Mouse (Mus musculus): ENCODE measurements around the gene A930033H14Rik. TPM values are rescaled to one million over a fixed set of nuclear protein-coding genes. Genes with fewer than 3 reads are reported as not detected.

A930033H14Rik gene
- total RNA-seq, 4 experiments from 2014 or later = 5.0 to 6.5 (median 5.7) TPM

DNA sequence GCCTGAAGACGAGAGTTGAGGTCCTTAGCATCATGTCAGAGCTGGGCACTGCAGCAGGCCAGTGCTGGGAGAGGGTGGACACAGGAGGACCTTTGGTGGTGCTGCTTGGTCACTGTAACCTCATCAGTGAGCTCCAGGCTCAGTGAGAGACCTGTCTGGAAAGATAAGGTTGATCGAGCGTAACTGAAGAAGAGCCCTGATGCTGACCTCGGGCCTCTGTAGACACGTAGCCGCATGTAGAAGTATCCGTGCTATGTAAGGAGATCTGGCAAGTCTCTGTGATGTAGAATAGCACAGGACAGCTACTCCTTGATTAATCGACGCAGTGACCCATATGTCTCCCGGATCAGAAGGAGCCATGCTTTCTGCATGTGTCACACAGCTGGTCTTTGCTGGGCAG lies 19.2 kb downstream of the A930033H14Rik start:
- DNase-seq (ENCODE audit: low spot score in 2 of 2) = no peak

DNA sequence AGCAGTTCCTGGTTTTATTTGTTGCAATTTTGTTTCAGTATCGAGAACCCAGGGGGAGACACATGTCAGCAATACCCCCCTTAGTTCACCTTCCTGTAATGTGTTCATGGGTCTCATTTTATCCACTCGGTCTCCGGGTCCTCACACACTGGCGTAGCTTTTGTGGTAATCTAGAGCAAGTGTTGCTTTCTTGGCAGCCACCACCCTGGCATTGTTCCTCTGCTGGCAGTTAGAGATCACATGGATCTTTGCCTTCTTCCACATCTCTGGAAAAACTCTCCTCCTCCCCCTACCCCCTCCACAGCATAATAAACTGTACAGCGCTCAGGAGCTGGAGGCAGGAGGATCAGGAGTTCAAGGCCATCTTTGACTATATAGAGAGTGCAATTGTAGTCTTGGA lies 20.6 kb downstream of the A930033H14Rik start:
- DNase-seq (ENCODE audit: low spot score in 2 of 2) = no peak

DNA sequence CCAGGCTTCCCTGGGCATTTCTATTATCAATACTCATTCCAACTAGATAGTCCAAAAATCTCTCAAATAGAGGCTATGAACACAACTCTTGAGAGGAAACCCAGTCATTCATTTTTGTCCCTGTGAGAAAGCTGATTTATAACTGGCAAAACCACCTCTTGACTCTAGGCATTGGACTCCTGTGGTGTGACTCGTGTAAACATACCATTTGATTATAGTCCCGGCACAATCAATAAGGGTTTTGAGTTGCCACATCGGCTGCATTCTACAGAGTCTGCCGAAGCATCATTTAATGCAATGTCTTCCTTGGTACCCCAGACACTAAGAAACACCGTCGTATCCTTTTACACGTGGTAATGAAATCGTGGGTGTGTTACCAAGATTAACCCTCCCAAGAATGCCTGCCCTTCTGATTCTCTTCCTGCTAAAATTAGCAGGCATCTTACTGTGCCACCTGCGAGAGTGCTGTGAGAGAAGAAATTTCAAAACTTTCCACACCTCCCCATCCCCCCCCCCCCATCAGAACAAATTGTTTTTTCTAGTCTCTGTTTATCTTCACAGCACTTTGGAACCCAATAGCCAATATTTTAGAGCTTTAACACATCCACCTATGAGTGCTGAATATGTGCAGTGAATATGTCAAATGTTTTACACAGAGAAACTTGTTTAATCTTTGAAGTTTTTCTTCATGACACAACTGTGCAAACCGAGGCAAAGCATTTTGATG lies 22.3 kb downstream of the A930033H14Rik start:
- DNase-seq (ENCODE audit: low spot score in 2 of 2) = no peak

- no peak for DNase-seq (ENCODE audit: low spot score in 2 of 2)
These were observed 25.0 kb downstream of the A930033H14Rik start for GRCm38 (mm10) chr10:69187773-69188443.

GRCm38 (mm10) chr10:69185894-69186893 lies 26.7 kb downstream of the A930033H14Rik start:
- DNase-seq (ENCODE audit: low spot score in 2 of 2) = peak; percentile 24 to 50

- no peak for DNase-seq (ENCODE audit: low spot score in 2 of 2)
These were observed 27.5 kb downstream of the A930033H14Rik start for GRCm38 (mm10) chr10:69185431-69185830.

DNA sequence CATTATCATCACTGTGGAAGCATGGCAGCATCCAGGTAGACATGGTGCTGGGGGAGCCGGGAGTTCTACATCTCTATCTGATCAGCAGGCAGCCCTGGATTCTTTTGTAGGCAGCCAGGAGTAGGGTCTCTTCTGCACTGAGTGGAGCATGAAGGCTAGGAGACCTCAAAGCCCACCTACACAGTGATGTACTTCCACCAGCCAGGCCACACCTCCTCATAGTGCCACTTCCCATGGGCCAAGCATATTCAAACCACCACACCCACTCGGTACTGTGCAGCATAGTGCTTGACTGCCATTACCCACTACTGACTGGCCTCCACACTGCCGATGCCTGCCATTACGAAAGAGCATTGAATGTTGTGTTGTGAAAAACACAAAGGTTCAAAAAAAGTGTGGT lies 28.0 kb downstream of the A930033H14Rik start:
- no peak for DNase-seq (ENCODE audit: low spot score in 2 of 2)

- DNase-seq (ENCODE audit: low spot score in 2 of 2) = no peak
These were observed 31.9 kb downstream of the A930033H14Rik start for GRCm38 (mm10) chr10:69180997-69181396.

GRCm38 (mm10) chr10:69179341-69179740 lies 33.6 kb downstream of the A930033H14Rik start:
- no peak for DNase-seq (ENCODE audit: low spot score in 2 of 2)

DNA sequence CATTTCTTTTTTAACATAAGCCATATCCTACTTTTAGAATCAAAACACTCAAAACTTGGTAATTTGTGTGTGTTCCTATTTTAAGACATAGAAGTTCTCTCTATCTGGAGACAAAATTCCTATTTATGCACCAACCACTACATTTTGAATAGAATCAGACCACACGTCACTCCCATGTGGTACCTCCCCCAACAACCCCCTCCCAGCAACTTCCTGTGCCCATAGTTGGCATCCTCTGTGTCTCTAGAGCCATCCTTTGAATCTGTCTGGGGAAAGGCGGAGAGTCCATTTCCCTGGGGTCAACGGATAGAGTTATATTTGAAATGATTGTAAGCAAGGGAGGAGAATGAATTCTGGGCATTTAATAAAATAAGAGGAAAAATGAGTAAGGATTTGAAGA lies 36.8 kb downstream of the A930033H14Rik start:
- DNase-seq (ENCODE audit: low spot score in 2 of 2) = no peak

DNA sequence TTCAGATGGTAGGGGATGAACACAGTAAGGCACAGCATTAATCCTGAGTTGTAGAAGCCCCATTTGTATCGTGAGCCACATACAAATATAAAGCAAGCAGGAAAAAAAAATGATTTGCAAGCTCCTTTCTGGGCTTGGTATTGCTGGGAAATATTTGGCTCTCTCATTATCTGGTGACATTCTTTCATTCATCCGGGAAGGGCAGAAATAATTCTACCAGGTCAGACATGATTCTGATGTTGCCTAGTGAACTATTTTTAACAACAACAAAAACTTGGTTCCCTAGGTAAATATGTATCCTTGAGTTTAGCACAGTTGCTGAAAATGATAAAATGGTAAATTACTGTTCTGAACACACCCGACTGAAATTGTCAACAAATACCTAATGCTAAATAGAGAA lies 40.5 kb downstream of the A930033H14Rik start:
- no peak for DNase-seq (ENCODE audit: low spot score in 2 of 2)

GRCm38 (mm10) chr10:69166514-69166913 lies 46.4 kb downstream of the A930033H14Rik start:
- no peak for DNase-seq (ENCODE audit: low spot score in 2 of 2)

GRCm38 (mm10) chr10:69165847-69166246 lies 47.1 kb downstream of the A930033H14Rik start:
- no peak for DNase-seq (ENCODE audit: low spot score in 2 of 2)

GRCm38 (mm10) chr10:69165125-69165524 lies 47.8 kb downstream of the A930033H14Rik start:
- no peak for DNase-seq (ENCODE audit: low spot score in 2 of 2)

DNA sequence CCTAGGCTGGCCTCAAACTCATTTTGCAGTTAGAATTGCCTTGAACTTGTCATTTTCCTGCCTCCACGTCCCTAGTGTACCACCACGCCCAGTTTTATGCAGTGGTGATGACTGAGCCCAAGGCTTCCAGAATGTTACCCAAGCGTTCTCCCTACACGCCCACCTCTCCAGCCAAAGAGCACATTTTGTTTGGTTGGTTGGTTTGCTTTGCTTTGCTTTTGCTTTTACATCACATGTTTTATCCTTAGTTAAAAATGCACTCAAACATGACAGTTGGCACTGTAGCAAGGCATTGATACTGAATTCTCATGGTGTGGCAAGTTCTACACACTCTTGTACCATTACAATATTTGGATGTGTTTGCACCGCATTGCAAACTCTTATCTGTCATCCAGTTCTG lies 49.7 kb downstream of the A930033H14Rik start:
- DNase-seq (ENCODE audit: low spot score in 2 of 2) = no peak

DNA sequence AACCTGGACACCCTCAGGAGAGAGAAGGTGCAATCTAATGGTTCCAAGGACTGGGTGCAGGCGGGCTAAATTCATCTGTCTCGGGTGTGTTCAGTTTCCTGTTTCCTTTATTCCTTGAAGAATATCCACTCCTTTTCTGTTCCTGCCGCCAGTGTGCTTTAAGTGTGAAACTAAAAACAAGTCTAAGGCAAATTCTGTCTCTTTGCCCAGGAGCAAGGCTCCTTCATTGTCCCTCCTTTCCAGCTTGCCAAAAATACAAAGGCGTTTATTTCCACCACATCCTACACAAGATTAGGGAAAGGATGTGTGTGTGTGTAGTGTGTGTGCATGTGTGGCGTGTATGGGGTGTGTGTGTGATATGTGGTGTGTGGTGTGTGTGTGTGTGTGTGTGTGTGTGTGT lies 50.3 kb downstream of the A930033H14Rik start:
- DNase-seq (ENCODE audit: low spot score in 2 of 2) = no peak

GRCm38 (mm10) chr10:69161503-69161902 lies 51.4 kb downstream of the A930033H14Rik start:
- no peak for DNase-seq (ENCODE audit: low spot score in 2 of 2)

- no peak for DNase-seq (ENCODE audit: low spot score in 2 of 2)
These were observed 52.0 kb downstream of the A930033H14Rik start for GRCm38 (mm10) chr10:69160877-69161276.

Data from gastrocnemius, adult 8-10 months (tissue).